Mouse (Mus musculus) heart, postnatal 4 days (tissue): ENCODE data around the gene Hspb7. TPM values are rescaled to one million over a fixed set of nuclear protein-coding genes. Genes with fewer than 3 reads are reported as not detected.
A peak's percentile ranks its signal among the peaks of the same experiment; 100 is the strongest.

ENCODE experiments used
- DNase-seq: peaks from one replicate; pipeline ENCODE4 v3.0.0; 2021
- total RNA-seq, 2 experiments: library from RNA; stranded (reverse); gene quantifications; 2 replicates each; pipeline ENCODE4 v1.2.3; 2021

Hspb7 gene
- total RNA-seq, 2 experiments from 2014 or later = 865 to 923 TPM

DNA sequence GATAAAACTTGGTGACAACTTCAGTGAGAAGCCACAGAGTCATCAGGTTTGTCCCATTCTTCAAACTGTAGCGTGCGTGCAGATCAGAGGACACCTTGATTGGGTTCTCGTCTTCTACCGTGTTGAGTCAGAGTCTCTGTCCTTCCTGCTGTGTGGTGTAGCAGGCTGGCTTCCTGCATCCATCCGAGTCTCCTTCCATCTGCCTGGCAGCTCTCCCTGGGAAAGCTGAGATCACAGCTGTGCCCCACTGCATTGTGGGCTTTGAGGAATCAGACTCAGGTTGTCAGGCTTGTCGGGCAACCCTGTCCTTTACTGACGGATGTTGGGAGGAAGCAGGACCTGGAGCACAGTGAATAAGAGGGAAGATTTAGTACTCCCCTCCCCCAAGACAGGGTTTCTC is 25.6 kb downstream of the Hspb7 start:
- DNase-seq = no peak

DNA sequence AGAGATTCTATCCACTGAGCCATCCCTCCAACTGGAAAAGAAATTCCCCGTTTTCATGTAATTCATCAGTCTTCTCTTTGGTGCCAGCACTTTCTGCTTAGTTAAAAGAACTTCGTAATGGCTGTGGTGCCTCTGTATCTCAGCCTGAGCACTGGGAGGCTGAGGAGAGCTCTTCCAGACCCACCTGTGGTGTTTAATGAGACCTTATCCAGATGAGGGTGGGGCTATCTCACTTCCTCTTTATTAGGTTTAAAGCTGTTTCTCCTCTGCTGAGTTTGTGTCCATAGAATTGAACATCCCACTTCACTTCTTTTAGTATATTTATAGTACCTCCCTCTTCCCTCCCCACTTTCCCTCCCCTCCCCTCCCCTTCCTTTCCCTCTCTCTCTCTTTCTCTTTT is 30.7 kb downstream of the Hspb7 start:
- no peak for DNase-seq

DNA sequence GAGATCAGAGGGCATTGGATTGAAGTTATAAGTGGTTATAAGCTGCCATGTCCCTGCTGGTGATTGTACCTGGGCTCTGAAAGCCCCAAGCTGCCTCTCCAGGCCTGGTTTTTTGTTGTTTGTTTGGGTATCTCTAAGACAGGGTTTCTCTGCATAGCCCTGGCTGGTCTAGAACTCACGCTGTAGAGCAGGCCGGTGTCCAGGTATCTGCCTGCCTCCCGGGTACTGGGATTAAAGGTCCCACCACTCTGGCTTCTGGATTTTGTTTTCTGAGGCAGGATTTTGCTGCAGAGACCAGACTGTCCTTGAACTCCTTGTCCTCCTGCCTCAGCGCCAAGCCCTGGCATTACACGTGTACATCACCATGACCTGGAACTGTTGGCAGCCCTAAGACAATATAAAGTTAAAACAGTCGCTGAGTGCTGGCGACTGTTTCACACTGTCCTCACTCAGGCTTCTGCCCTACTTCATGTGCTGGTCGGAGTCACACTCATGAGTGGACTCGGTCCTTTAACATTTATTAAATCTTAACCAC is 31.4 kb downstream of the Hspb7 start:
- DNase-seq = no peak

DNA sequence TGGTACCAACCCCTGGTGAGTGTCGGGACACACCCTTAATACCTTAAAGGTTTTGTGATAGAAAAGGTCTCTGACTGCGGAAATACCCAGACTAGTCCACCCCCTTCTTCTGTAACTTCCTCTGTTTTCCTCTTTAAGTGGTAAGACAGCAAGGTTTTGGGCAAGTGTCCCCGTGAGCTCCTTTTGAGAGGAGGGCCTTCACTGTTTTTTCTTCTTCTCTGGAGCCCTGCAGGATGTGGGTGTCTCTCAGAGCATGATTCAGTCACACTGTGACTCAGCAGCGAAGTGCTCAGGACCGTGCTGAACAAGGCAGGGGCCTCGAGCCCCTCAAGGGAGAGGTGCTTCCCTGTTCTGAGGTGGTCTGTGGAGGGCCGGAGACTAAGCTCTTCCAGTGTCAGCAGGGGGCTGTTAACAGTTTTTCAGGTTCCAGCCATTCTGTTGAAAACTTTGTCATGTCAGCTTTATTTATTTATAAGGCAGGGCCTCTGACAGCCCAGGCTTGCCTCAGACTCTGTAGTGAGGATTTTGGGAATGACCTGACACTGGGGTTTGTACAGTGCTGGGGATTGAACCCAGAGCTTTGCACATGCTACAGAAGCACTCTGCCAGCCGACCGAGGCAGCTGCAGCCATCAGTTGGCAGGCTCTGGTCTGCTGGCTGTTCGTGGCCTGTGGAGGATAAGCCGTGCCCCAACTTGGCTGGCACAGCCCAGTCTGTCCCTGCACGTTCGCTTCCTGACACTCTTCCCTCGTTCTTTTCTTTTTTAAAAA is 34.2 kb downstream of the Hspb7 start:
- no peak for DNase-seq

- DNase-seq = no peak
These were observed 34.9 kb downstream of the Hspb7 start for GRCm38 (mm10) chr4:141455526-141455925.

GRCm38 (mm10) chr4:141456193-141456938 is 35.8 kb downstream of the Hspb7 start:
- DNase-seq = no peak

- peak; percentile 44 for DNase-seq
These were observed 37.7 kb downstream of the Hspb7 start for GRCm38 (mm10) chr4:141458236-141458635.

- DNase-seq = no peak
These were observed 38.3 kb downstream of the Hspb7 start for GRCm38 (mm10) chr4:141458888-141459287.

DNA sequence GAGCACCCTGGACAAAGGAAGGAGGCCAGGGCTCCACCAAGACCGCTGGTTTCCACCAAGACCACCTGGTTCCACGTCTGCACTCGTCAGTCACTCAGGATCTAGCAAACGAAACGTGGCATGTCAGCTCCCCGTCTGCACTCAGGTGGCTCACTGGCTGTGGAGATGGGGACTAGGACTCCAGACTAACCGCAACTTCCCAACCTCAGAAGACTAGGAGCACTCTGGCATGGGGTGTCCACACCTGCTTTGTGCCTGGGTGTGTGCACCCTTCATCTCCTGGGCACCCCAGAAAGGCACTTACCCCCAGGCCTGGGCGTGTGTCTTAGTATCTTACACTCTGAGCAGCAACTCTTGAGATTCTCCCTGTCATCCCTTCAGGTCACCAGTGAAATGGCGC is 39.2 kb downstream of the Hspb7 start:
- no peak for DNase-seq

DNA sequence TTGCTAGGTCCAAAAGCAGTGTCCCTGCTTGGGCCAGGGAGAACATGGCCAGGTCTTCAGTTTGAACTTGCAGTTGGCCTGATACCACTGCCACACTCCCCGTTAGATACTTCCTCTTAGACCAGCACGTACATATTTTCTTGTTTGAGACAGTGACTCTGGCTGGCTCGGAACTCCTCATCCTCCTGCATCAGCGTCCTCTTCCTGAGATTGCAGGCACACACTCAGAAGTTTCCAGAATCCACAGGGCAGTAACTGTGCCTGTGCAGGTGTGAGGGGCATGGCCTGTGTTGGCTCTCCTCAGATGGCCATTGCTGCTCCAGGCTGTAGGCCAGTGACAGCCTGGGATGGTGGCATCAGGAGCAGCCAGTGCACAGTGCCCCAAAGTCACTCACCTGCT is 39.9 kb downstream of the Hspb7 start:
- DNase-seq = no peak

DNA sequence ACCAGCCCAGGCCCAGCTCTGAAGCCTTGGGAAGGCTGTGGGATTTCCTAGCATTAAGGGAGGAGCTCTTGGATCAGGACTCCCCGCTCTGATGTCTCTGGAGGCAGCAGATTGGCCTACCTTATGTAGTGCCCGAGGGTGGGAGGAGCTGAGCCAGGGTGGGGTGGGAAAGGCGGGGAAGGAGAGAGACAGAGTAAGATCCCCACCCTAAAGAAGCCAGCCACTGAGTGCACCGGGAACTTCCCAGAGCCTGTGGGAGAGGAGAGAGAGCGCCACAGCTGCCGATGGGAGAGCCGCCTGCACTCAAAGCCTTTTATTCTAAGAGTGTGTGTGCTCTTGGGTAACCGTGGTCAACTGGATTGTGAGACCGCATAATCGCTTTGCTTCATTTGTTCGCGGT is 40.5 kb downstream of the Hspb7 start:
- DNase-seq = no peak

- no peak for DNase-seq
These were observed 41.0 kb downstream of the Hspb7 start for GRCm38 (mm10) chr4:141461576-141461975.

- no peak for DNase-seq
These were observed 42.9 kb downstream of the Hspb7 start for GRCm38 (mm10) chr4:141463472-141463871.

DNA sequence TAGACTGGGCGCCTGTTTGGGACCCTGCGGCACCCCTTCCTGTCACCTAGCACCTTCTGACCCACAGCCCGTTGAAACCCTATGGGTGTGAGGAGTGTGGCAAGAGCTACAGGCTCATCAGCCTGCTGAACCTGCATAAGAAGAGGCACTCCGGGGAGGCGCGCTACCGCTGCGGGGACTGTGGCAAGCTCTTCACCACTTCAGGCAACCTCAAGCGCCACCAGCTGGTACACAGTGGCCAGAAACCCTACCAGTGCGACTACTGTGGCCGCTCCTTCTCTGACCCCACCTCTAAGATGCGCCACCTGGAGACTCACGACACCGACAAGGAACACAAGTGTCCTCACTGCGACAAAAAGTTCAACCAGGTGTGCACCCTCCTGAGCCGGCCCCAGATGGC is 44.1 kb downstream of the Hspb7 start:
- no peak for DNase-seq

DNA sequence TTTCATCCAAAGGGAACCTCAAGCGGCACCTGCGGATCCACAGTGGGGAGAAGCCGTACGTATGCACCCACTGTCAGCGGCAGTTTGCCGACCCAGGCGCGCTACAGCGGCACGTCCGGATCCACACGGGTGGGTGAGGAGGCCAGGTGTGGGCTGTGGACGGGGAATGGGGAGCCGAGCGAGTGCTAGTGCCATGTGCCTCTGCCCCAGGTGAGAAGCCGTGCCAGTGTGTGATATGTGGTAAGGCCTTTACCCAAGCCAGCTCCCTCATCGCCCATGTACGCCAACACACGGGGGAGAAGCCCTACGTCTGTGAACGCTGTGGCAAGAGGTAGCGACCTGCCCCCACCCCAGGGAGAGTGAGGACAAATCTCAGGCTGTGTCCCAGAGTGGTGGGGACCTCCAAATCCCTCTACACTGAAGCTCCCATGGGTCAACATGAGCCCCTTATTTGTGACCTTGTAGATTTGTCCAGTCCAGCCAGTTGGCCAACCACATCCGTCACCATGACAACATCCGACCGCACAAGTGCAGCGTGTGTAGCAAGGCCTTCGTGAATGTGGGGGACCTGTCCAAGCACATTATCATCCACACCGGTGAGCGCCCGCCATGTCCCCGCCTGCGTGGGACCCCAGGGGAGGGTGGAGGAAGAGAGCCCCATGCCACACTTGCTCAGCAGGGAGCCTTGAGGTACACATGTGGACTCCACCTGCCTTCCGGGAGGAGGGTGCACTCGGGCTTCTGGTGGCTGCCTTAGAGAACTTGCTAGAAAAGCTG is 45.1 kb downstream of the Hspb7 start:
- DNase-seq = no peak

GRCm38 (mm10) chr4:141466289-141466795 is 45.8 kb downstream of the Hspb7 start:
- DNase-seq = no peak

DNA sequence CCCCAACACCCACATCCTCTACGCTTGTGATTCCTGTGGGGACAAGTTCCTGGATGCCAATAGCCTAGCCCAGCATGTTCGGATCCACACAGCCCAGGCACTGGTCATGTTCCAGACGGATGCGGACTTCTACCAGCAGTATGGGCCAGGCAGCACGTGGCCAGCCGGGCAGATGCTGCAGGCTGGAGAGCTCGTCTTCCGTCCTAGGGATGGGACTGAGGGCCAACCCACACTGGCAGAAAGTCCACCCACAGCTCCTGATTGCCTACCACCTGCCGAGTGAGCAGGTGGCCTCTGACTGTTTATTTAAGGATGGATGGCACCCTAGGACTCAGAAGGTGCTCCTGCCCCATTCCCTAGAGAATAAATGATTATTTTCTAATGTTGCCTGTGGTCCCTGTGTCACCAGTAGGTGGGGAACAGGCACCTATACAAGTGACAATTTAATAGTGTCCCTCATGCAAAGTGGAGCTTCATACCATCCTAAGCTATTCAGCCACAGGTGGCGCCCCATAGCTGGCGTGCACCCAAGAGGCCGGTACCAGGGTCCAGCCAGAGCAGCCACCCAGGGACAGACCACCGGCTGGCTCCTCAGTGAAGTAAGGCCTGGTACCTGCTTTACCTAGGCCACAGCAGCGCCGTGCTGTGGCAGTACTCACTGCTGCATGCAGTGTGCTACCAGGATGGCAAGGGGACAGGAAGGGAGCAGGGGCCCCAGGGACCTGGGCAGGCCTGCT is 46.4 kb downstream of the Hspb7 start:
- no peak for DNase-seq

- DNase-seq = no peak
These were observed 47.0 kb downstream of the Hspb7 start for GRCm38 (mm10) chr4:141467581-141467927.

- DNase-seq = peak; percentile 50
These were observed 48.0 kb downstream of the Hspb7 start for GRCm38 (mm10) chr4:141468576-141468975.

- no peak for DNase-seq
These were observed 48.8 kb downstream of the Hspb7 start for GRCm38 (mm10) chr4:141469343-141469742.

DNA sequence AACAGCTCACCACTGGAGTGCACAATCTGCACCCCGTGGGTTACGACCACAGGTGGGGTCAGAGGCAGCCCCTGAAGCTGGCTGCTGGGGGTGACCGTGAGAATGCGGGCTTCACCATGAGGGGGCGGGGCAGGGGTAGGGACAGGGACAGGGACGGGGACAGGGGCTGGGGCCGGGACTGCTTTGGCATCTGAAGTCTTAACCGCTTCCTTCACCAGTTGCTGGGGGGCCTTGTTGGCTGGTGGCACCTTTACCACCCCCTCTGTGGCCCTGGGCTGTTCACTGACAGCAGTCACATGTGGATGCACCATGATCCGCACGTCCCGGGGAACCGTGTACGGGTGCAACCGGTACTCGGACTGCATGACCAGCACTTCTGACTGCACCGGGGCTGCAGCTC is 50.9 kb downstream of the Hspb7 start:
- DNase-seq = no peak
